Mouse (Mus musculus) lung, embryonic 15.5 days (tissue): ENCODE data around the gene Eed. TPM values are rescaled to one million over a fixed set of nuclear protein-coding genes. Genes with fewer than 3 reads are reported as not detected.
"Not testable (repeated sequence)": the region's sequence is repeated elsewhere in the genome, so short reads cannot be mapped to it uniquely, and the experiment has no call there.

ENCODE experiments used
- ATAC-seq: fragments of 200-750 bp; cut with Nextera tagmentation; 2 replicates; pipeline ENCODE4 v1.8.0; 2017; ENCODE audit warnings: moderate number of reproducible peaks, borderline replicate concordance; ENCODE audit not compliant: low FRiP score, low TSS enrichment; ENCODE audit errors: extremely low read depth
- H3K27ac ChIP-seq: fragments of 300-500 bp; sonication (generic); 2 replicates; pipeline ENCODE4 v1.5.1; 2015; ENCODE audit warnings: moderate library complexity, mild to moderate bottlenecking, inconsistent platforms
- H3K27me3 ChIP-seq: fragments of 300-500 bp; sonication (generic); 2 replicates; pipeline ENCODE4 v1.6.1; 2015; ENCODE audit warnings: inconsistent platforms
- H3K36me3 ChIP-seq: fragments of 300-500 bp; sonication (generic); 2 replicates; pipeline ENCODE4 v1.6.1; 2015; ENCODE audit warnings: inconsistent platforms
- H3K4me1 ChIP-seq: fragments of 300-500 bp; sonication (generic); 2 replicates; pipeline ENCODE4 v1.6.1; 2015; ENCODE audit warnings: inconsistent platforms
- H3K4me2 ChIP-seq: fragments of 300-500 bp; sonication (generic); 2 replicates; pipeline ENCODE4 v1.6.1; 2015; ENCODE audit warnings: inconsistent platforms, mild to moderate bottlenecking, moderate library complexity
- H3K4me3 ChIP-seq: fragments of 300-500 bp; sonication (generic); 2 replicates; pipeline ENCODE4 v1.5.1; 2015; ENCODE audit warnings: mild to moderate bottlenecking, inconsistent platforms
- H3K9ac ChIP-seq: fragments of 300-500 bp; sonication (generic); 2 replicates; pipeline ENCODE4 v1.6.1; 2015; ENCODE audit warnings: inconsistent platforms
- H3K9me3 ChIP-seq: fragments of 300-500 bp; sonication (generic); 2 replicates; pipeline ENCODE4 v1.6.1; 2016; ENCODE audit warnings: inconsistent platforms
- WGBS: fragments of 180-500 bp; shearing (Covaris S2); methylation state at CpG from one replicate; pipeline ENCODE4 v1.1.7; 2015; 5-methylcytosine and 5-hydroxymethylcytosine counted together
- polyA plus RNA-seq: library from polyadenylated mRNA; unstranded; fragments of >200 nt; fragmentation: Nextera tagmentation; extraction: Ambion mirVana; gene quantifications from 2 replicates; pipeline ENCODE4 v1.2.1, GENCODE M21; 2015

The Eed gene
- polyA plus RNA-seq, 1 experiment from 2014 or later, result 73.7 TPM

DNA sequence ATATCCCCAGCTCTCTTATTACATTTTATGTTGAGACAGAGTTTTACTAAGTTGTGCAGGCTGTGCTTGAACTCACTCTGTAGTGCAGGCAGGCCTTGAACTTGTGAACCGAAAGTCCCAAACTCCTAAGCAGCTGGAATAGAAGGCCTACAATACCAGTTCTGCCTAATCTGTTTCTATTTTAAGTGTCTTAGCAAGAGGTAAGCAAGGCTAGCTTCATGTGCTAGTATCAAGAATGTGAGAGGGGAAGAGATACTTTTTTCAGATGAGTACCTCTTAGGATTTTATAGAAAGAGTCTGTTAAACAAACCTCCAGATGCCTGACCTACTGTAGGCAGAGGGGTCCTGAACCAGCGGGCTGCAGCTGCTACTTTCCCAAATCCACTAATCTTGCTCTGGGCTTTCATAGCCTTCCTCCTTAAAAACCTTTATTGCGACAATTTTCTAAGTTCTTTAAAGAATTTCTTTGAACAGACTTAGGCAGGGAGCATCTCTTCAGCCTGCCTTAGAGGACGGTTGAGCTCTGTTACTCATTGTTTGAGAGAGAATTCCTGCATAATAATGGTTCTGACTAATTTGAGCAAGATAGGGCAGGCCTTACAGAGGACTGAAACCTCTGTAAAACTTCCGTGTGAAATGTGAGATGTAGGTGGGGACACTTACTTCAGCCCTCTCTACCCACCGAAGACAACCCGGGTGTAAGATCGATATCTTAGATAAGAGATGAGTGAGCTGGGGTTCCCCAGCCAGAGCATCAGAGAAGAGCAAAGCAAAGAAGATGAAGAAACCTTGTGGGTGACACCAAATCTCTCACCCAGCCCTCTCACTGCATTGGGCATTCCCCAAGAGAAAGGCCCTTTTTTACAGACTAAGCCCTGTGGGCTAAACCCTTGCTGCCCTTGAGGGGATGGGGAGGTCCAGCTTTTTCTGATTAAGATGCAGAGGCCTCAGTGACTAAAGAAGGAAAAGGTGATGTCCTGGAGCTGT is 26.2 kb upstream of the Eed start:
- H3K9me3 ChIP-seq, result no peaks in the 10 kb centered on the region
- no peak overlapping the region for H3K27ac ChIP-seq
- H3K36me3 ChIP-seq, result no peaks in the 10 kb centered on the region
- no peak for ATAC-seq
- H3K27me3 ChIP-seq, result no peaks in the 10 kb centered on the region
- H3K9ac ChIP-seq, result no peak overlapping the region
- 47% methylated on average over 8 of the region's 8 CpGs for WGBS
- no peaks in the 10 kb centered on the region for H3K4me1 ChIP-seq
- no peak overlapping the region for H3K4me3 ChIP-seq
- no peak overlapping the region for H3K4me2 ChIP-seq

GRCm38 (mm10) chr7:90004781-90005180 is 24.0 kb upstream of the Eed start:
- no peaks in the 10 kb centered on the region for H3K27me3 ChIP-seq
- WGBS, result 88% methylated on average over 3 of the region's 3 CpGs
- no peak for ATAC-seq
- H3K9ac ChIP-seq, result no peak overlapping the region
- H3K36me3 ChIP-seq, result no peaks in the 10 kb centered on the region
- H3K4me2 ChIP-seq, result no peak overlapping the region
- no peak overlapping the region for H3K4me3 ChIP-seq
- H3K4me1 ChIP-seq, result no peaks in the 10 kb centered on the region
- no peak overlapping the region for H3K27ac ChIP-seq
- no peaks in the 10 kb centered on the region for H3K9me3 ChIP-seq

DNA sequence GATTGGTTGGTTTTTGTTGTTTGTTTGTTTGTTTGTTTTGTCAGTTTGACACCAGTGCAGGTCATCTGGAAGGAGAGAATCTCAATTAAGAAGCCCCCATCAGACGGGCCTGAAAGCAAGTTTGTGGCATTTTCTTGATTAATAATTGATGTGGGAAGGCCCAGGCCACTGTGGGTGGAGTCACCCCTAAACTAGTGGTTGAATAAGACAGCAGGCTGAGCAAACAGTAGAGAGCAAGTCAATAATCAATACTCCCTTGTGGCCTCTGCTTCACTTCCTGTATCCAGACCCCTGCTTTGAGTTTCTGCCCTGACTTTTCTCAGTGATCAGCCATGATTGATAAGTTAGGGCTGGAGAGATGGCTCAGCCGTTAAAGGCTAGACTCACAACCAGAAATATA is 21.6 kb upstream of the Eed start:
- H3K27ac ChIP-seq, result no peak overlapping the region
- H3K4me2 ChIP-seq, result no peak overlapping the region
- H3K9ac ChIP-seq, result no peak overlapping the region
- no peaks in the 10 kb centered on the region for H3K9me3 ChIP-seq
- H3K4me3 ChIP-seq, result no peak overlapping the region
- 49% methylated on average over 2 of the region's 2 CpGs for WGBS
- H3K4me1 ChIP-seq, result peaks cover 4% of the 10 kb centered on the region; the same call in 1 of the 2 replicates
- no peaks in the 10 kb centered on the region for H3K27me3 ChIP-seq
- H3K36me3 ChIP-seq, result no peaks in the 10 kb centered on the region
- ATAC-seq, result no peak

DNA sequence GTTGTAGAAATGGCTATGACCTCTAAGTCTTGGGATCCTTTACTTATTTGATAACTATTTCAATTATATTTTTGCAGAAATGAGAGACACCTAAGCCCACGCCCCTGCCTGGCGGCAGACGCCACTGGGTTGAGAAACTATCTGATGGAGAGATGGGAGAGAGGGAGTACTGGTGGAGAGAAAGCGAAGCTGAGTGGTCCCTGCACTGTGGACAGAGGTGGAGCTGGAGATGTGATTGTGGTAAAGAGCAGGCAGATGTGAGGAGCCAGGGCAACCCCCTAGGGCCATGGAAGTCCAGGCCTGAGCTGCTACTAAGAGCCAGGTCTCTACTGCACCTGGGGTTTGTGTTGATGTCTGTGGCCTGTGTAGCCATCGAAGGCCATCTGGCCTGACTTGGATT is 18.7 kb upstream of the Eed start:
- 94% methylated on average over 5 of the region's 5 CpGs for WGBS
- H3K9ac ChIP-seq, result no peak overlapping the region
- H3K4me1 ChIP-seq, result peaks cover 4% of the 10 kb centered on the region; the same call in 1 of the 2 replicates
- no peaks in the 10 kb centered on the region for H3K27me3 ChIP-seq
- ATAC-seq, result no peak
- H3K4me2 ChIP-seq, result no peak overlapping the region
- H3K9me3 ChIP-seq, result no peaks in the 10 kb centered on the region
- no peak overlapping the region for H3K27ac ChIP-seq
- no peak overlapping the region for H3K4me3 ChIP-seq
- H3K36me3 ChIP-seq, result no peaks in the 10 kb centered on the region

- ATAC-seq, result no peak
Measured at GRCm38 (mm10) chr7:89998624-89999006, 17.8 kb upstream of the Eed start.

DNA sequence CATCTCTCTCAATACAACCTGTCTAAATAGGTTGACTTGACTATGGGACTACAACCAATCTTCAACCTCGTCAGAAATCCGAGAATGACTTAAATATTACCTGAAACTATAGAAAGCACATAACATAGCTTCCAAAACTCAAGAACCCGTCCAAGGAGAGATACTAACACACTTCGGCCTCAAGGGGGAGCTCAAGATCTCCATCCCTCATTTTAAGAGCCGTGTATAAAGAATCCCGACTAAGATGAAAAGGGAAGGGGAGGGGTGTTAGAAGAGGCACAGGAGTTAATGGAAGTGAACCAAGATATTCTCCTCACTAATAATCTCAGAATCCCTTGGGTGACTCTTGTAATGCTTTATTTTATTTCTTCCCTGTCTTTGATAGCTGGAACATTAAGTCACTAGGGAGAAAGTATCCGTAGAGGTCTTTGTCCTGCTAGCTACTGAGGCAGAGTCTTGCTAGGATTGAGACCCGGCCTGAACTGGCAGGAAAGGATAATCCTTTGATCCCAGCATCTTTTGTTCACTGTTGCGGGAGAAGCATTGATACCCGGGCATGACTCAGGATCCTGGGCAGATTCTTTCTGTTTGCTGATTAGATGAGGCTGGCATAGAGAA is 17.3 kb upstream of the Eed start:
- Histone ChIP-seq H3K9ac (no peak overlapping the region), H3K9me3 (no peaks in the 10 kb centered on the region), H3K27me3 (no peaks in the 10 kb centered on the region), H3K4me3 (no peak overlapping the region), H3K4me1 (peaks cover 4% of the 10 kb centered on the region; the same call in 1 of the 2 replicates), H3K4me2 (peak overlapping the region; percentile 35; the same call in 1 of the 2 replicates), H3K27ac (no peak overlapping the region), H3K36me3 (no peaks in the 10 kb centered on the region)
- 20% methylated on average over 10 of the region's 10 CpGs for whole genome bisulfite sequencing
- no peak; the same call in 1 of the 2 replicates for ATAC-seq

More at GRCm38 (mm10) chr7:89998624-89999006, 17.8 kb upstream of the Eed start:
- Histone ChIP-seq H3K4me2 (no peak overlapping the region; the same call in 1 of the 2 replicates), H3K27me3 (no peaks in the 10 kb centered on the region), H3K36me3 (no peaks in the 10 kb centered on the region), H3K9ac (no peak overlapping the region), H3K4me1 (peaks cover 4% of the 10 kb centered on the region; the same call in 1 of the 2 replicates), H3K27ac (no peak overlapping the region), H3K9me3 (no peaks in the 10 kb centered on the region), H3K4me3 (no peak overlapping the region)
- WGBS, result 71% methylated on average over 2 of the region's 2 CpGs

- H3K27me3 ChIP-seq, H3K9ac ChIP-seq, H3K9me3 ChIP-seq, ATAC-seq, H3K4me1 ChIP-seq, H3K27ac ChIP-seq, H3K4me2 ChIP-seq, H3K4me3 ChIP-seq, H3K36me3 ChIP-seq: not testable (repeated sequence)
- 33% methylated on average over 5 of the region's 5 CpGs for WGBS
Measured at GRCm38 (mm10) chr7:89997526-89997925, 16.7 kb upstream of the Eed start.

DNA sequence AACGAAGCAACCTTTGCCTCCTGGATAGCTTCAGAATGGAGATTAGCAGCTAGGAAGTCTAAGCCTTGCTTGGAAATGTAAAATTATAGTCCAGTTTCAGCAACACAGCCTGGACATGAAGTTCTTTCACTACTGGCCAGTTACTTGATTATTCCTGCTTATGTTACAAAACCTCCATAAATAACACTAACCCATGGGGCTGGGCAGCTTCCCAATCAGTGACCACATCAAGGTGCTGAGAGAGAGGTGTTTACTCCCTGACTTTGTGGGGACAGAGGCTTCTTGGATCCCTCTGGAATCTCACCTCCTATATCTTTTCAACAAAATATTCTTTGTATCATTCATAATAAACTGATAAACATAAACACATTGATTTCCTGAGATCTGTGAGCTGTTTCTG is 12.3 kb upstream of the Eed start:
- no peak overlapping the region for H3K4me3 ChIP-seq
- WGBS, result 85% methylated on average over 1 of the region's 1 CpGs
- ATAC-seq, result no peak
- no peak overlapping the region for H3K9ac ChIP-seq
- H3K36me3 ChIP-seq, result no peaks in the 10 kb centered on the region
- H3K27ac ChIP-seq, result no peak overlapping the region
- H3K4me2 ChIP-seq, result no peak overlapping the region
- peaks cover under 1% of the 10 kb centered on the region; the same call in 1 of the 2 replicates for H3K4me1 ChIP-seq
- H3K9me3 ChIP-seq, result no peaks in the 10 kb centered on the region
- no peaks in the 10 kb centered on the region for H3K27me3 ChIP-seq

DNA sequence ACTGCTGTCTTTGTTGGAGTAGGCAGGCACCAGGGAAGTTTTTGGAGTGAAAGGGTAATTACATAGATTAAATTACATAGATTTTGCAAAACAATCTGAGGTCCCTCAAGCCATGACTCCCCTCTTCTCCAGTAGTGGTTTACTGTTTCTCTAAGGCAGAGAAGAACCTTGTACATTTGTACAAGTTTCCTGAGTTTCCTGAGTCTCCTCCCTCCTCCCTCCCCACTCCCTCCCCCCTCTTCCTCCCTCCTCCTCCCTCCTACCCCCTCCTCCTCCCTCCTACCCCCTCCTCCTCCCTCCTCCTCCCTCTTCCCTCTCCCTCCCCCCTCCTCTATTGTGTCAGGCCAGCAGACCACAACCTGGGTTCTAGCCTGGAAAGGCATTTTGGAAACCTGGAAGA is 3.6 kb upstream of the Eed start:
- H3K4me1 ChIP-seq, result peaks cover 7% of the 10 kb centered on the region; the same call in 1 of the 2 replicates
- H3K4me2 ChIP-seq, result no peak overlapping the region
- H3K27ac ChIP-seq, result no peak overlapping the region
- no peak overlapping the region for H3K9ac ChIP-seq
- no peaks in the 10 kb centered on the region for H3K27me3 ChIP-seq
- H3K4me3 ChIP-seq, result no peak overlapping the region
- ATAC-seq, result no peak
- H3K36me3 ChIP-seq, result no peaks in the 10 kb centered on the region
- H3K9me3 ChIP-seq, result no peaks in the 10 kb centered on the region

DNA sequence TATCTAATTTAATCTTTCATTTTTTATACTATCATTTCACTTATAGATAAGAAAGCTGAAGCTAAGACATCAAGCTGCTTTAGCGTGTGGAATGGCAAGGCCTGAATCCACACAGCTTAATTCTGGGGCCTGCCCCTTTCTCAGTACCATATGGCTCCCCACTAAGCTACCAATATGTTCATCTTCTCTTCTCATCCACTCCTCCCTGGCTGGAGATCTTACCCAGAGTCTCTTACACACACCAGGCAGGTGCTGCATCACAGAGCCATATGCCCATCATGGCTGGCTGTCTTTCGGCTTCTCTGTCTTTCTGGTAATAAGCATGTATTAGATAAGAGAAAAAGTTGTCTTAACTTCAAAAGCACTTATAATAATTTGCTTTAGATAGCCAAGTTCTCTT is 2.7 kb upstream of the Eed start:
- 84% methylated on average over 2 of the region's 2 CpGs for WGBS
- Histone ChIP-seq H3K36me3 (no peaks in the 10 kb centered on the region), H3K9ac (no peak overlapping the region), H3K4me1 (peaks cover 15% of the 10 kb centered on the region), H3K27me3 (no peaks in the 10 kb centered on the region), H3K4me3 (no peak overlapping the region), H3K27ac (no peak overlapping the region), H3K9me3 (no peaks in the 10 kb centered on the region), H3K4me2 (no peak overlapping the region)
- no peak for ATAC-seq

DNA sequence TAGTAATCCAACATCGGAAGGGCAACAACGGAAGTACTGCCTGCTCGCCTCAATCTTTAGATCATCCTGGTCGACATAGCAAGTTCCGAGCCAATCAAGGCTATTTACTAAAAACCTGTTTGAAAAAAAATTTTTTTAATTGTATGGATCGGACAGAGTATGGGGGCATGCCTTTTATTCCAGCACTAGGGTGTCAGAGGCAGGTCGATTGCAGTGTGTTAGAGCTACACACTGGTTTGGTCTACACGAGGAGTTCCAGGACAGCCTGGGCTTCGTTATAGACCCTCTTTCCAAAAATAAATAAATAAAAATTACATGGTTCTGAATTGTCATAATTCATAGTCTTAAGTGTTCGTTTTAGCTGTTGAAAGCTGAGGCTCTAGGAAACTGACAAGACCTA is 774 bp upstream of the Eed start:
- Histone ChIP-seq H3K9me3 (no peaks in the 10 kb centered on the region), H3K27me3 (no peaks in the 10 kb centered on the region), H3K4me2 (peak overlapping the region; percentile 76), H3K36me3 (peaks cover 3% of the 10 kb centered on the region; the same call in 1 of the 2 replicates), H3K9ac (peak overlapping the region; percentile 92), H3K4me3 (peak overlapping the region; percentile 76), H3K27ac (peak overlapping the region; percentile 100), H3K4me1 (peaks cover 16% of the 10 kb centered on the region)
- no peak for ATAC-seq
- whole genome bisulfite sequencing, result 7% methylated on average over 10 of the region's 10 CpGs

DNA sequence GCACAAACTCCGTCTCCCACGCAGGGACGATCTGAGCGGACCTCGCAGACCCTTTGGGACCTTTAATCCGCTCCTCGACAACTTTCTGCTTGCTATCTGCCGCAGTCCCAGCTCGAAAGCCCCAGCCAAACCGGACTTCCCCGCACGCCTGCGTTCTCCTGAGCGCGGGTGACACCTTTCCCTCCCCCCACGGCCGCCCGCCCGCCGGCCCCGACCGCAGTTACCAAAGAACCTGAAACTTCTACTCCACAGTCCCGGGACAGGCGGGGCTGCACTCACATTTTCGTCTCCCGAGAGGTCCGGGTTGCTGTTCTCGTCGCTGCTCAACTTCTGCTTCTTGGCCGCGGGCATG is 674 bp downstream of the Eed start:
- Histone ChIP-seq H3K27ac (peak overlapping the region; percentile 100), H3K4me3 (peak overlapping the region; percentile 76), H3K9me3 (no peaks in the 10 kb centered on the region), H3K4me1 (peaks cover 16% of the 10 kb centered on the region), H3K36me3 (peaks cover 14% of the 10 kb centered on the region), H3K4me2 (peak overlapping the region; percentile 76), H3K27me3 (no peaks in the 10 kb centered on the region), H3K9ac (peak overlapping the region; percentile 92)
- under 1% methylated on average over 31 of the region's 31 CpGs for WGBS
- ATAC-seq, result peak; percentile 44; the same call in 1 of the 2 replicates
